Mouse (Mus musculus) adrenal gland, adult (tissue): Measurements from ENCODE around the gene Cars.
"Not testable (repeated sequence)": the region's sequence is repeated elsewhere in the genome, so short reads cannot be mapped to it uniquely, and the experiment has no call there.

ENCODE experiments used
- DNase-seq, 2 experiments: peaks; one replicate each; pipeline ENCODE4 v3.0.0; 2022 to 2023; ENCODE audit warnings: low spot score in 1 of 2; ENCODE audit not compliant: inconsistent age in 2 of 2

Cars gene

GRCm38 (mm10) chr7:143587586-143587985 is 12.3 kb downstream of the Cars start:
- no peak for DNase-seq

- DNase-seq = peak; percentile 75 to 88
Measured at GRCm38 (mm10) chr7:143583956-143584355, 15.9 kb downstream of the Cars start.

- DNase-seq = no peak
Measured at GRCm38 (mm10) chr7:143583025-143583424, 16.9 kb downstream of the Cars start.

- DNase-seq = no peak
Measured at GRCm38 (mm10) chr7:143575751-143576150, 24.1 kb downstream of the Cars start.

GRCm38 (mm10) chr7:143565648-143566039 is 34.2 kb downstream of the Cars start:
- no peak for DNase-seq

- DNase-seq = no peak
Measured at GRCm38 (mm10) chr7:143565015-143565647, 34.8 kb downstream of the Cars start.

GRCm38 (mm10) chr7:143563787-143564186 is 36.1 kb downstream of the Cars start:
- no peak for DNase-seq

GRCm38 (mm10) chr7:143557616-143558015 is 42.3 kb downstream of the Cars start:
- no peak for DNase-seq

GRCm38 (mm10) chr7:143556964-143557610 is 42.8 kb downstream of the Cars start:
- peak; percentile 17 to 58 for DNase-seq

GRCm38 (mm10) chr7:143549588-143550220 is 50.2 kb downstream of the Cars start:
- no peak for DNase-seq

GRCm38 (mm10) chr7:143548976-143549457 is 50.9 kb downstream of the Cars start, which contains the start of gene Nap1l4:
Gene Nap1l4, minus strand, starts transcription at chr7:143549106.
- peak; percentile 99 to 100 for DNase-seq

- DNase-seq = no peak
Measured at GRCm38 (mm10) chr7:143548231-143548961, 51.5 kb downstream of the Cars start.

GRCm38 (mm10) chr7:143546554-143546953 is 53.3 kb downstream of the Cars start:
- DNase-seq = peak in 1 of 2 experiments; percentile 57

- DNase-seq = peak in 1 of 2 experiments; percentile 60
Measured at GRCm38 (mm10) chr7:143544368-143544767, 55.5 kb downstream of the Cars start.

GRCm38 (mm10) chr7:143538671-143539070 is 61.2 kb downstream of the Cars start:
- DNase-seq = no peak

- DNase-seq = not testable (repeated sequence)
Measured at GRCm38 (mm10) chr7:143538229-143538628, 61.7 kb downstream of the Cars start.

GRCm38 (mm10) chr7:143536251-143536650 is 63.6 kb downstream of the Cars start:
- no peak for DNase-seq

GRCm38 (mm10) chr7:143533284-143533683 is 66.6 kb downstream of the Cars start:
- no peak for DNase-seq

- no peak for DNase-seq
Measured at GRCm38 (mm10) chr7:143532410-143532809, 67.5 kb downstream of the Cars start.

- DNase-seq = no peak
Measured at GRCm38 (mm10) chr7:143519333-143519732, 80.6 kb downstream of the Cars start.

GRCm38 (mm10) chr7:143514416-143514768 is 85.5 kb downstream of the Cars start:
- DNase-seq = no peak
